Mouse (Mus musculus): ENCODE data around the gene BC030870. TPM values are rescaled to one million over a fixed set of nuclear protein-coding genes. Genes with fewer than 3 reads are reported as not detected.

Gene BC030870
- total and polyA plus RNA-seq, 2 experiments from 2014 or later: not detected

DNA sequence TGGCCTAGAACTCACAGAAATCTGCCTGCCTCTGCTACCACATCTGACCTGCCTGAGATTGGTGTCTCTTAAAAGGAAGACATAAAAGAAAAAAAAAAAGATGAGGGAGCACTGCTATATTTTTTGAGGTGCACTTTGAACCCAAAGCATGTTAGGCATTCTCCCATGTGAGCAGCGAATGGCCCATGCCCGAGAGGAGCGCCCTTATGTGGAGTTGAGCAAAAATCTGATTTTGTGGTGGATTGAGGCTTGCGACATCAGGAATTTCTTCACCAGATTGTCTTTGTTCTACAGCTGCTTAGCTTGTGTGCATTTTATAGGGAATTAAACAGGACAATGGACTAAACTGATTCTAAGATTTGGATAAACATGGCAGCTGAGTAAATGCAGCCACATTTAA is 82.2 kb downstream of the BC030870 start:
- H3K4me2 ChIP-seq (ENCODE audit: low read depth, low read length): no peak overlapping the region
- DNase-seq (ENCODE audit: low spot score): no peak
- H3K36me3 ChIP-seq (ENCODE audit: insufficient read depth, low read length): no peaks in the 10 kb centered on the region
- no peaks in the 10 kb centered on the region for H3K27me3 ChIP-seq (ENCODE audit: insufficient read depth, low read length)
- no peak overlapping the region for H3K4me3 ChIP-seq (ENCODE audit: low read length)
- WGBS: 94% methylated on average over 4 of the region's 4 CpGs
- H3K4me1 ChIP-seq (ENCODE audit: insufficient read depth, low read length): 0 out of 2 replicates have a peak, but pooled peaks cover 3% of the 10 kb centered on the region
- TF ChIP-seq CTCF (IDR thresholded peaks at IDR 0.05; ENCODE audit: low read depth): no peak
- H3K9me3 ChIP-seq (ENCODE audit: low read length): no peaks in the 10 kb centered on the region
- ATAC-seq: no peak
- no peak overlapping the region for H3K9ac ChIP-seq (replicated peaks; ENCODE audit: low read length)
- no peak overlapping the region for H3K27ac ChIP-seq

DNA sequence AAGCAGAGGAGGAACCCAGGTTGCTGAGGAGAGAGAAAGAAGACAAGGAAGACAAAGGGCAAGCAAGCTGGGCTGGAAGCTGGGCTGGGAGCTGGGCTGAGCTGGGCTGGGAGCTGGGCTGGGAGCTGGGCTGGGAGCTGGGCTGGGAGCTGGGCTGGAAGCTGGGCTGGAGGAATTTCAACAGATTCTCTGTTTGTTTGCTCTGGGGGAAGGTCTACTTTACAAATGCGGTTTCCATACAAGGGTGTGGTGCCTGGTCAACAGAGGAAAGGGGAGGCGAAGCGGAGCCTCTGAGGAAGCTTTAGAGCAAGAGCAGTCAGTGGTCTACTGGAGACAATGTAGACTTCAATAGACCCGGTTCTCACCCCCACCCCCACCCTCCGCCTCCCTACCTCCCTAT is 82.8 kb downstream of the BC030870 start:
- no peak overlapping the region for H3K9ac ChIP-seq (replicated peaks; ENCODE audit: low read length)
- no peak for TF ChIP-seq CTCF (IDR thresholded peaks at IDR 0.05; ENCODE audit: low read depth)
- no peak overlapping the region for H3K27ac ChIP-seq
- H3K9me3 ChIP-seq (ENCODE audit: low read length): no peaks in the 10 kb centered on the region
- no peaks in the 10 kb centered on the region for H3K36me3 ChIP-seq (ENCODE audit: insufficient read depth, low read length)
- no peak for ATAC-seq
- DNase-seq (ENCODE audit: low spot score): no peak
- H3K4me2 ChIP-seq (ENCODE audit: low read depth, low read length): 0 out of 2 replicates have a peak overlapping the region, but pooled peaks have one; percentile 19
- WGBS: 32% methylated on average over 5 of the region's 5 CpGs
- no peaks in the 10 kb centered on the region for H3K27me3 ChIP-seq (ENCODE audit: insufficient read depth, low read length)
- 0 out of 2 replicates have a peak, but pooled peaks cover 3% of the 10 kb centered on the region for H3K4me1 ChIP-seq (ENCODE audit: insufficient read depth, low read length)
- H3K4me3 ChIP-seq (ENCODE audit: low read length): no peak overlapping the region

DNA sequence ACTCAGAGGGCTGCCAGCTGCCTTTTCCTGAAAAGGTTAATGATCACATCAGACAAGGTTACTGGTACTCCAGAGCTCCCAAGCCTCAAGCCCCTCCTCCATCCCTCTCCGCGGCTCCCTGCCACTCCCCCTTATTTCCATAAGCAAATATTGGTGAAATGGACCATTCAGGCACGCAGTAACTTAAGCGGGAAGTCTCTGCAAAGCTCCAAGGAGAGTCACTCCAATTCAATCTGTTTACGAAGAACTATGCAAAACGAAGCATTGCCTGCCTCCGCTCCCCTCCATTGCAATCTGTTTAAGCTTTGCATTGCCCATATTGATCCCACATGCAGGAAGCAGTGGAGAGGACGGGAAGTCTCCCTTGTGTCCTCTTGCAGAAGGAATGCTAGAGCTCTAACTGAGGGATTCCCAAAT is 92.2 kb downstream of the BC030870 start, which contains the start of gene Apela:
TSS of gene Apela (minus strand) at position 220 of the 417 bp plus-strand sequence.
- 2% methylated on average over 8 of the region's 8 CpGs for WGBS
- no peaks in the 10 kb centered on the region; the same call in 1 of the 2 replicates for H3K4me1 ChIP-seq (ENCODE audit: insufficient read depth, low read length)
- no peaks in the 10 kb centered on the region for H3K36me3 ChIP-seq (ENCODE audit: insufficient read depth, low read length)
- H3K9me3 ChIP-seq (ENCODE audit: low read length): no peaks in the 10 kb centered on the region
- ATAC-seq (0 out of 2 replicates have a peak, but pooled peaks have one; percentile 59), DNase-seq (ENCODE audit: low spot score) (peak; percentile 34)
- no peaks in the 10 kb centered on the region for H3K27me3 ChIP-seq (ENCODE audit: insufficient read depth, low read length)
- peak within 1 kb of the TSS; percentile 33 for H3K4me3 ChIP-seq (ENCODE audit: low read length)
- H3K27ac ChIP-seq: no peak within 1 kb of the TSS
- TF ChIP-seq CTCF (IDR thresholded peaks at IDR 0.05; ENCODE audit: low read depth): no peak
- H3K9ac ChIP-seq (replicated peaks; ENCODE audit: low read length): 0 out of 2 replicates have a peak within 1 kb of the TSS, but pooled peaks have one; percentile 18
- peak within 1 kb of the TSS; percentile 70 for H3K4me2 ChIP-seq (ENCODE audit: low read depth, low read length)

Small RNAs within 50 kb of the gene (microRNA-seq; reads per million reads assigned to microRNA genes)
- gene Gm24333: 0 reads per million in 2 experiments

Other genes with a start within 250 kb of the BC030870 start
- gene Tmem192, start 182.4 kb downstream of the BC030870 start, total RNA-seq (2014; rRNA removed): 21.1 and 22.8 TPM in 2 replicates
- 45.4 and 47.0 TPM in 2 replicates for gene Tmem192, start 182.4 kb downstream of the BC030870 start, polyA plus RNA-seq (2015; fragmentation: Nextera tagmentation; extraction: Ambion mirVana)
- not detected in 2 replicates for gene Trim75, start 141.7 kb downstream of the BC030870 start, total RNA-seq (2014; rRNA removed)
- 0.05 TPM in 1 of 2 replicates, not detected in the other for gene Trim75, start 141.7 kb downstream of the BC030870 start, polyA plus RNA-seq (2015; fragmentation: Nextera tagmentation; extraction: Ambion mirVana)
- gene Trim61, start 111.0 kb downstream of the BC030870 start, total RNA-seq (2014; rRNA removed): not detected in 2 replicates
- not detected in 2 replicates for gene Trim61, start 111.0 kb downstream of the BC030870 start, polyA plus RNA-seq (2015; fragmentation: Nextera tagmentation; extraction: Ambion mirVana)
- not detected in 2 replicates for gene Trim60, start 111.0 kb downstream of the BC030870 start, total RNA-seq (2014; rRNA removed)
- gene Trim60, start 111.0 kb downstream of the BC030870 start, polyA plus RNA-seq (2015; fragmentation: Nextera tagmentation; extraction: Ambion mirVana): not detected in 2 replicates
- 0.68 and 1.3 TPM in 2 replicates for gene Apela, start 92.2 kb downstream of the BC030870 start, total RNA-seq (2014; rRNA removed)
- 0.66 and 0.83 TPM in 2 replicates for gene Apela, start 92.2 kb downstream of the BC030870 start, polyA plus RNA-seq (2015; fragmentation: Nextera tagmentation; extraction: Ambion mirVana)
- gene Gm10663, start 54.5 kb downstream of the BC030870 start, total RNA-seq (2014; rRNA removed): not detected in 2 replicates
- gene Gm10663, start 54.5 kb downstream of the BC030870 start, polyA plus RNA-seq (2015; fragmentation: Nextera tagmentation; extraction: Ambion mirVana): not detected in 2 replicates